Mouse (Mus musculus) liver, postnatal 0 days (tissue): ENCODE results near the gene Rflnb.

Experiments used
- CTCF ChIP-seq: sonication (generic); IDR thresholded peaks from 2 replicates; pipeline ENCODE4 v1.5.1; 2016; ENCODE audit warnings: antibody characterized with exemption, low read depth
- EP300 ChIP-seq: IDR thresholded peaks from 2 replicates; pipeline ENCODE4 v1.6.1; 2016; ENCODE audit warnings: antibody characterized with exemption, low read depth, mild to moderate bottlenecking

DNA sequence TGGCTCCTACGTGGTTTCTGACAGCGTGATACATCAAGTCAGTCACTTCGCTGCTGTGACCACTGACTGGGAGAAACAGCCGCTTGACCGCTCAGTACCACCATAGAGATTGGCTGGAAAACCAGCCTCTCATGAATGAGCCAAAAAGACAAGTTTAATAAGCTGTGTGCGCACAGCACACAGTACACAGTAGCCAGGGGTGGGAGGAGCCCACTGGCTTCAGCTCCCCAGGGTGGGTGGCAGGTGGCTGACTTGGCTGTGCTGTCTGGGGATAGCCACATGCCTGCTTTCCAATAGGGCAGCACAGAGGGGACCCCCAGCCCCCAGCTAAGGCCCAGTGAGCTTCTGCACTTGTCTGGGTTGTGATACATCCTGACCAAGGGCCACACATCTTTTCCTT, 16.9 kb upstream of the Rflnb start:
- no peak for TF ChIP-seq CTCF
- no peak for TF ChIP-seq EP300
